Mouse (Mus musculus): ENCODE data around the gene Ankrd9. TPM values are rescaled to one million over a fixed set of nuclear protein-coding genes. Genes with fewer than 3 reads are reported as not detected.
A peak's percentile ranks its signal among the peaks of the same experiment; 100 is the strongest.

Ankrd9 gene
- polyA plus RNA-seq, 1 experiment = 23.9 TPM

- 86% methylated on average over 2 of the region's 2 CpGs for WGBS
- no peaks in the 10 kb centered on the region for H3K4me1 ChIP-seq (ENCODE audit: control insufficient read depth, insufficient read depth, low read length)
- no peak for TF ChIP-seq POLR2A (IDR thresholded peaks at IDR 0.05; ENCODE audit: low read depth, low read length)
- no peak for TF ChIP-seq CTCF (conservative IDR thresholded peaks at IDR 0.05; ENCODE audit: insufficient read depth, insufficient read length, low read depth, low read length)
- H3K27ac ChIP-seq (ENCODE audit: insufficient read depth, low read depth, low read length) = no peak overlapping the region
- H3K4me3 ChIP-seq (ENCODE audit: insufficient read depth, low read depth, low read length) = no peak overlapping the region
- no peaks in the 10 kb centered on the region for H3K36me3 ChIP-seq (ENCODE audit: control insufficient read depth, insufficient read depth, low read length)
- DNase-seq = no peak
- no peaks in the 10 kb centered on the region for H3K27me3 ChIP-seq (replicated peaks; ENCODE audit: control insufficient read depth, insufficient read depth, low read length)
Measured at GRCm38 (mm10) chr12:110999820-111000219, 21.0 kb upstream of the Ankrd9 start.

GRCm38 (mm10) chr12:110998092-110998491, 19.3 kb upstream of the Ankrd9 start:
- DNase-seq = no peak
- 97% methylated on average over 11 of the region's 11 CpGs for WGBS
- Histone ChIP-seq H3K4me3 (ENCODE audit: insufficient read depth, low read depth, low read length) (no peak overlapping the region), H3K27ac (ENCODE audit: insufficient read depth, low read depth, low read length) (no peak overlapping the region), H3K36me3 (ENCODE audit: control insufficient read depth, insufficient read depth, low read length) (no peaks in the 10 kb centered on the region), H3K4me1 (ENCODE audit: control insufficient read depth, insufficient read depth, low read length) (no peaks in the 10 kb centered on the region), H3K27me3 (replicated peaks; ENCODE audit: control insufficient read depth, insufficient read depth, low read length) (no peaks in the 10 kb centered on the region)
- TF ChIP-seq CTCF (conservative IDR thresholded peaks at IDR 0.05; ENCODE audit: insufficient read depth, insufficient read length, low read depth, low read length) (no peak), POLR2A (IDR thresholded peaks at IDR 0.05; ENCODE audit: low read depth, low read length) (no peak)

GRCm38 (mm10) chr12:110994666-110995065, 15.8 kb upstream of the Ankrd9 start:
- Histone ChIP-seq H3K36me3 (ENCODE audit: control insufficient read depth, insufficient read depth, low read length) (no peaks in the 10 kb centered on the region), H3K4me3 (ENCODE audit: insufficient read depth, low read depth, low read length) (no peak overlapping the region), H3K4me1 (ENCODE audit: control insufficient read depth, insufficient read depth, low read length) (no peaks in the 10 kb centered on the region; the same call in 1 of the 2 replicates), H3K27ac (ENCODE audit: insufficient read depth, low read depth, low read length) (no peak overlapping the region), H3K27me3 (replicated peaks; ENCODE audit: control insufficient read depth, insufficient read depth, low read length) (no peaks in the 10 kb centered on the region)
- DNase-seq = no peak
- TF ChIP-seq CTCF (conservative IDR thresholded peaks at IDR 0.05; ENCODE audit: insufficient read depth, insufficient read length, low read depth, low read length) (no peak), POLR2A (IDR thresholded peaks at IDR 0.05; ENCODE audit: low read depth, low read length) (no peak)
- WGBS = 48% methylated on average over 12 of the region's 12 CpGs

- Histone ChIP-seq H3K27ac (ENCODE audit: insufficient read depth, low read depth, low read length) (no peak overlapping the region), H3K4me1 (ENCODE audit: control insufficient read depth, insufficient read depth, low read length) (no peaks in the 10 kb centered on the region; the same call in 1 of the 2 replicates), H3K4me3 (ENCODE audit: insufficient read depth, low read depth, low read length) (no peak overlapping the region), H3K36me3 (ENCODE audit: control insufficient read depth, insufficient read depth, low read length) (no peaks in the 10 kb centered on the region), H3K27me3 (replicated peaks; ENCODE audit: control insufficient read depth, insufficient read depth, low read length) (no peaks in the 10 kb centered on the region)
- WGBS = 64% methylated on average over 3 of the region's 3 CpGs
- TF ChIP-seq POLR2A (IDR thresholded peaks at IDR 0.05; ENCODE audit: low read depth, low read length) (no peak), CTCF (conservative IDR thresholded peaks at IDR 0.05; ENCODE audit: insufficient read depth, insufficient read length, low read depth, low read length) (no peak)
- peak; percentile 27 for DNase-seq
Measured at GRCm38 (mm10) chr12:110993226-110993625, 14.4 kb upstream of the Ankrd9 start.

GRCm38 (mm10) chr12:110992771-110993170, 13.9 kb upstream of the Ankrd9 start:
- TF ChIP-seq POLR2A (IDR thresholded peaks at IDR 0.05; ENCODE audit: low read depth, low read length) = no peak
- TF ChIP-seq CTCF (conservative IDR thresholded peaks at IDR 0.05; ENCODE audit: insufficient read depth, insufficient read length, low read depth, low read length) = no peak
- no peaks in the 10 kb centered on the region; the same call in 1 of the 2 replicates for H3K4me1 ChIP-seq (ENCODE audit: control insufficient read depth, insufficient read depth, low read length)
- H3K36me3 ChIP-seq (ENCODE audit: control insufficient read depth, insufficient read depth, low read length) = no peaks in the 10 kb centered on the region
- H3K4me3 ChIP-seq (ENCODE audit: insufficient read depth, low read depth, low read length) = no peak overlapping the region
- peak; percentile 73 for DNase-seq
- WGBS = 44% methylated on average over 12 of the region's 12 CpGs
- no peak overlapping the region for H3K27ac ChIP-seq (ENCODE audit: insufficient read depth, low read depth, low read length)
- no peaks in the 10 kb centered on the region for H3K27me3 ChIP-seq (replicated peaks; ENCODE audit: control insufficient read depth, insufficient read depth, low read length)

- H3K4me1 ChIP-seq (ENCODE audit: control insufficient read depth, insufficient read depth, low read length) = no peaks in the 10 kb centered on the region; the same call in 1 of the 2 replicates
- H3K27ac ChIP-seq (ENCODE audit: insufficient read depth, low read depth, low read length) = peak overlapping the region; percentile 15; the same call in 1 of the 2 replicates
- no peaks in the 10 kb centered on the region for H3K36me3 ChIP-seq (ENCODE audit: control insufficient read depth, insufficient read depth, low read length)
- WGBS = under 1% methylated on average over 24 of the region's 24 CpGs
- H3K4me3 ChIP-seq (ENCODE audit: insufficient read depth, low read depth, low read length) = peak overlapping the region; percentile 50
- DNase-seq = peak; percentile 93
- H3K27me3 ChIP-seq (replicated peaks; ENCODE audit: control insufficient read depth, insufficient read depth, low read length) = no peaks in the 10 kb centered on the region
- TF ChIP-seq CTCF (conservative IDR thresholded peaks at IDR 0.05; ENCODE audit: insufficient read depth, insufficient read length, low read depth, low read length) (peak; percentile 82), POLR2A (IDR thresholded peaks at IDR 0.05; ENCODE audit: low read depth, low read length) (no peak)
Measured at GRCm38 (mm10) chr12:110992128-110992553, 13.3 kb upstream of the Ankrd9 start.

GRCm38 (mm10) chr12:110991361-110992127, 12.7 kb upstream of the Ankrd9 start:
- Histone ChIP-seq H3K27me3 (replicated peaks; ENCODE audit: control insufficient read depth, insufficient read depth, low read length) (no peaks in the 10 kb centered on the region), H3K4me3 (ENCODE audit: insufficient read depth, low read depth, low read length) (peak overlapping the region; percentile 50), H3K4me1 (ENCODE audit: control insufficient read depth, insufficient read depth, low read length) (no peaks in the 10 kb centered on the region; the same call in 1 of the 2 replicates), H3K36me3 (ENCODE audit: control insufficient read depth, insufficient read depth, low read length) (no peaks in the 10 kb centered on the region), H3K27ac (ENCODE audit: insufficient read depth, low read depth, low read length) (peak overlapping the region; percentile 15)
- TF ChIP-seq POLR2A (IDR thresholded peaks at IDR 0.05; ENCODE audit: low read depth, low read length) = no peak
- peak; percentile 76 for TF ChIP-seq CTCF (conservative IDR thresholded peaks at IDR 0.05; ENCODE audit: insufficient read depth, insufficient read length, low read depth, low read length)
- 11% methylated on average over 23 of the region's 23 CpGs for WGBS
- peak; percentile 86 for DNase-seq

Data from kidney, adult 2 months (tissue).